Mouse (Mus musculus): ENCODE measurements around the gene Rbfox2. TPM values are rescaled to one million over a fixed set of nuclear protein-coding genes. Genes with fewer than 3 reads are reported as not detected.

Rbfox2 gene
- total and polyA plus RNA-seq, 3 experiments = 2.1 to 6.5 (median 2.3) TPM

- DNase-seq (ENCODE audit: low spot score) = no peak
- Histone ChIP-seq H3K9me3 (replicated peaks) (no peaks in the 10 kb centered on the region), H3K36me3 (replicated peaks) (no peaks in the 10 kb centered on the region), H3K4me1 (ENCODE audit: insufficient read depth, low read depth, low read length) (peaks cover 10% of the 10 kb centered on the region), H3K27me3 (ENCODE audit: insufficient read depth, low read length) (peaks cover 12% of the 10 kb centered on the region), H3K4me3 (ENCODE audit: low read depth, low read length) (no peak overlapping the region)
- TF ChIP-seq TAL1 (conservative IDR thresholded peaks at IDR 0.05; ENCODE audit: low read depth, low read length) (no peak), POLR2AphosphoS5 (IDR thresholded peaks at IDR 0.05; ENCODE audit: insufficient replicate concordance, low read depth, low read length) (no peak), GATA1 (IDR thresholded peaks at IDR 0.05; ENCODE audit: borderline replicate concordance, low read length) (no peak), CTCF (IDR thresholded peaks at IDR 0.05; ENCODE audit: low read depth, low read length) (no peak), GATA2 (IDR thresholded peaks at IDR 0.05; ENCODE audit: borderline replicate concordance, low read depth, low read length) (no peak)
- ATAC-seq (ENCODE audit: extremely low read depth, insufficient number of reproducible peaks, low FRiP score, poor library complexity, severe bottlenecking) = no peak
These were observed 250.6 kb downstream of the Rbfox2 start for GRCm38 (mm10) chr15:77056001-77056790.

GRCm38 (mm10) chr15:77054611-77055175 lies 252.1 kb downstream of the Rbfox2 start:
- no peaks in the 10 kb centered on the region for H3K9me3 ChIP-seq (replicated peaks)
- H3K36me3 ChIP-seq (replicated peaks) = no peaks in the 10 kb centered on the region
- peaks cover 10% of the 10 kb centered on the region for H3K4me1 ChIP-seq (ENCODE audit: insufficient read depth, low read depth, low read length)
- TF ChIP-seq GATA2 (IDR thresholded peaks at IDR 0.05; ENCODE audit: borderline replicate concordance, low read depth, low read length) (no peak), TAL1 (conservative IDR thresholded peaks at IDR 0.05; ENCODE audit: low read depth, low read length) (no peak), GATA1 (IDR thresholded peaks at IDR 0.05; ENCODE audit: borderline replicate concordance, low read length) (no peak), POLR2AphosphoS5 (IDR thresholded peaks at IDR 0.05; ENCODE audit: insufficient replicate concordance, low read depth, low read length) (no peak), CTCF (IDR thresholded peaks at IDR 0.05; ENCODE audit: low read depth, low read length) (no peak)
- H3K4me3 ChIP-seq (ENCODE audit: low read depth, low read length) = no peak overlapping the region
- H3K27me3 ChIP-seq (ENCODE audit: insufficient read depth, low read length) = peaks cover 19% of the 10 kb centered on the region
- DNase-seq (ENCODE audit: low spot score) = no peak
- ATAC-seq (ENCODE audit: extremely low read depth, insufficient number of reproducible peaks, low FRiP score, poor library complexity, severe bottlenecking) = no peak

GRCm38 (mm10) chr15:77053021-77053420 lies 253.8 kb downstream of the Rbfox2 start:
- no peak for TF ChIP-seq CTCF (IDR thresholded peaks at IDR 0.05; ENCODE audit: low read depth, low read length)
- TF ChIP-seq POLR2AphosphoS5 (IDR thresholded peaks at IDR 0.05; ENCODE audit: insufficient replicate concordance, low read depth, low read length) = no peak
- no peak for TF ChIP-seq GATA1 (IDR thresholded peaks at IDR 0.05; ENCODE audit: borderline replicate concordance, low read length)
- TF ChIP-seq TAL1 (conservative IDR thresholded peaks at IDR 0.05; ENCODE audit: low read depth, low read length) = no peak
- TF ChIP-seq GATA2 (IDR thresholded peaks at IDR 0.05; ENCODE audit: borderline replicate concordance, low read depth, low read length) = no peak
- ATAC-seq (ENCODE audit: extremely low read depth, insufficient number of reproducible peaks, low FRiP score, poor library complexity, severe bottlenecking) = no peak
- peaks cover 26% of the 10 kb centered on the region for H3K27me3 ChIP-seq (ENCODE audit: insufficient read depth, low read length)

GRCm38 (mm10) chr15:77052176-77052575 lies 254.6 kb downstream of the Rbfox2 start:
- Histone ChIP-seq H3K36me3 (replicated peaks) (no peaks in the 10 kb centered on the region), H3K4me1 (ENCODE audit: insufficient read depth, low read depth, low read length) (peaks cover 10% of the 10 kb centered on the region), H3K9me3 (replicated peaks) (no peaks in the 10 kb centered on the region), H3K27me3 (ENCODE audit: insufficient read depth, low read length) (peaks cover 26% of the 10 kb centered on the region), H3K4me3 (ENCODE audit: low read depth, low read length) (no peak overlapping the region)
- ATAC-seq (ENCODE audit: extremely low read depth, insufficient number of reproducible peaks, low FRiP score, poor library complexity, severe bottlenecking) (no peak), DNase-seq (ENCODE audit: low spot score) (no peak)
- TF ChIP-seq CTCF (IDR thresholded peaks at IDR 0.05; ENCODE audit: low read depth, low read length) (no peak), POLR2AphosphoS5 (IDR thresholded peaks at IDR 0.05; ENCODE audit: insufficient replicate concordance, low read depth, low read length) (no peak), GATA2 (IDR thresholded peaks at IDR 0.05; ENCODE audit: borderline replicate concordance, low read depth, low read length) (no peak)

More at GRCm38 (mm10) chr15:77053021-77053420, 253.8 kb downstream of the Rbfox2 start:
- no peak for DNase-seq (ENCODE audit: low spot score)
- Histone ChIP-seq H3K4me1 (ENCODE audit: insufficient read depth, low read depth, low read length) (peaks cover 10% of the 10 kb centered on the region), H3K9me3 (replicated peaks) (no peaks in the 10 kb centered on the region), H3K36me3 (replicated peaks) (no peaks in the 10 kb centered on the region), H3K4me3 (ENCODE audit: low read depth, low read length) (no peak overlapping the region; the same call in 1 of the 2 replicates)

GRCm38 (mm10) chr15:77050570-77050969 lies 256.2 kb downstream of the Rbfox2 start, which contains the start of gene Mb:
TSS of gene Mb (minus strand) at chr15:77050670.
- Histone ChIP-seq H3K36me3 (replicated peaks) (no peaks in the 10 kb centered on the region), H3K4me1 (ENCODE audit: insufficient read depth, low read depth, low read length) (peaks cover 10% of the 10 kb centered on the region)

GRCm38 (mm10) chr15:77045609-77046008 lies 261.2 kb downstream of the Rbfox2 start:
- peaks cover 31% of the 10 kb centered on the region for H3K27me3 ChIP-seq (ENCODE audit: insufficient read depth, low read length)
- no peaks in the 10 kb centered on the region for H3K36me3 ChIP-seq (replicated peaks)
- no peak for TF ChIP-seq CTCF (IDR thresholded peaks at IDR 0.05; ENCODE audit: low read depth, low read length)
- no peak for TF ChIP-seq TAL1 (conservative IDR thresholded peaks at IDR 0.05; ENCODE audit: low read depth, low read length)
- no peak for TF ChIP-seq POLR2AphosphoS5 (IDR thresholded peaks at IDR 0.05; ENCODE audit: insufficient replicate concordance, low read depth, low read length)
- TF ChIP-seq GATA1 (IDR thresholded peaks at IDR 0.05; ENCODE audit: borderline replicate concordance, low read length) = no peak
- no peak for TF ChIP-seq GATA2 (IDR thresholded peaks at IDR 0.05; ENCODE audit: borderline replicate concordance, low read depth, low read length)
- ATAC-seq (ENCODE audit: extremely low read depth, insufficient number of reproducible peaks, low FRiP score, poor library complexity, severe bottlenecking) (no peak), DNase-seq (ENCODE audit: low spot score) (no peak)
- peaks cover 4% of the 10 kb centered on the region for H3K4me1 ChIP-seq (ENCODE audit: insufficient read depth, low read depth, low read length)
- no peaks in the 10 kb centered on the region for H3K9me3 ChIP-seq (replicated peaks)
- no peak overlapping the region for H3K4me3 ChIP-seq (ENCODE audit: low read depth, low read length)

More at GRCm38 (mm10) chr15:77050570-77050969, 256.2 kb downstream of the Rbfox2 start, which contains the start of gene Mb:
- Histone ChIP-seq H3K27me3 (ENCODE audit: insufficient read depth, low read length) (peaks cover 23% of the 10 kb centered on the region), H3K9me3 (replicated peaks) (no peaks in the 10 kb centered on the region), H3K4me3 (ENCODE audit: low read depth, low read length) (no peak within 1 kb of the TSS)
- no peak for TF ChIP-seq GATA1 (IDR thresholded peaks at IDR 0.05; ENCODE audit: borderline replicate concordance, low read length)
- TF ChIP-seq POLR2AphosphoS5 (IDR thresholded peaks at IDR 0.05; ENCODE audit: insufficient replicate concordance, low read depth, low read length) = no peak
- no peak for TF ChIP-seq CTCF (IDR thresholded peaks at IDR 0.05; ENCODE audit: low read depth, low read length)
- no peak for TF ChIP-seq TAL1 (conservative IDR thresholded peaks at IDR 0.05; ENCODE audit: low read depth, low read length)
- TF ChIP-seq GATA2 (IDR thresholded peaks at IDR 0.05; ENCODE audit: borderline replicate concordance, low read depth, low read length) = no peak
- ATAC-seq (ENCODE audit: extremely low read depth, insufficient number of reproducible peaks, low FRiP score, poor library complexity, severe bottlenecking) = no peak
- DNase-seq (ENCODE audit: low spot score) = no peak

Data from G1E (cell line).